Mouse (Mus musculus): ENCODE measurements at regions not wholly inside any gene's neighbourhood (a gene's known extent, or its start where the extent isn't known, plus 50 kb on each side); places are given as distances from the start of the nearest gene placed in this dataset.
A peak's percentile ranks its signal among the peaks of the same experiment; 100 is the strongest.

DNA sequence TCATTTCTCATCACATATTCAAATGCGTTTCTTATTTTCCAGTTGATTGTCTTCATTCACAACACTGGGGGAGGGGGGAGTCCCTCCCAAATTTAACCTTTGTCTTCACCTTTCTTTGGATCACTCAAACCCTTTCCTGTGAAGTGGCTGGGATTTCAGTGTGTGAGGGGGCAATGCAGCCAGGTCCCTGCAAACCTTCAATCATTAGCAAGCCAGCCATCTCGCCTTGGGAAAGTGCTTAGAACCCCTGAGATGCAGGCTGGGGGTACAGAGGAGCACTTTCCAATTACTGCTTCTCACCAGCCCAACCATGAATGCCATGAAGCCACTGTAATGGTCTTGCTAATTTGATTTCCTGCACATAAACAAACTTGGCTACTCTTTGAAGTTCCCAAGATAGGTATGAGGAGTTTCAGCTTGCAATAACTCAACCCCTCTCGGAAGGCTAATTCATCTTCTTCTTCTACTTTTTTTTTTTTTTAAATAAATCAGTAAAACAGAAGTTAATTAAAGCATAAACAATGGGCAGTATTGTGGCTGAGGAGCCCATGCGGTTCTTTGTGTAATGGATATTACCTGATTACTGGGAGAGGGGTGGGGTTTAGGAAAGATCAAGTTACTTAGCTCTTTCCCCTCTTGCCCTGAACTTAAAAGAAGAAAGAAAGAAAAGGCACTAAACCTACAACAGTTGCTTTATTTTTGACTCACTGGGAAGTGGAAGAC, 486.3 kb downstream of the 1700129C05Rik start:
- H3K27me3 ChIP-seq: no peaks in the 10 kb centered on the region
- H3K36me3 ChIP-seq: no peaks in the 10 kb centered on the region
- ATAC-seq (ENCODE audit: low FRiP score, low read depth): no peak
- peaks cover 31% of the 10 kb centered on the region for H3K4me1 ChIP-seq
- 0 out of 2 replicates have a peak overlapping the region, but pooled peaks have one; percentile 14 for H3K4me2 ChIP-seq (replicated peaks)
- H3K4me3 ChIP-seq: no peak overlapping the region
- H3K27ac ChIP-seq: peak overlapping the region; percentile 65; the same call in 1 of the 2 replicates
- no peaks in the 10 kb centered on the region for H3K9me3 ChIP-seq
- WGBS: 17% methylated on average over 4 of the region's 4 CpGs
- H3K9ac ChIP-seq: no peak overlapping the region

DNA sequence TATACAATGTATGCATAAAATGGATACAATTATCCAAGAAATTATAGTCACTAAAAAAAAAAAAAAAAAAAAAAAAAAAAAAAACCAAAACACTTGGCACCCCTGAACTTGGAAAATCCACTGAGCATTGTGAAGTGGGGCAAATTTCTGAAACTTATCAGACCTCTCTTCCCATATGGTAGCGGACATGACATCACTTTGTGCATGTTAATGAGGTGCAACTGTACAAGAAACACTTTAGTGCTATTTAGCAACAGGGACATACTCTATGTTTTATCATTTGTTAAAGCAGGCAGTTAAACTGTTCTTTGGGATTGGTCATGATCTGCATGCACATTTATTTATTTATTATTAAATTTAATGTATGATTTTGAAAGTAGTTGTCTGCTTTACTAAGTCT, 489.7 kb downstream of the 1700129C05Rik start:
- no peak for ATAC-seq (ENCODE audit: low FRiP score, low read depth)
- Histone ChIP-seq H3K27ac (no peak overlapping the region), H3K4me3 (no peak overlapping the region), H3K27me3 (no peaks in the 10 kb centered on the region), H3K36me3 (no peaks in the 10 kb centered on the region), H3K9me3 (no peaks in the 10 kb centered on the region), H3K9ac (no peak overlapping the region), H3K4me1 (peaks cover 30% of the 10 kb centered on the region), H3K4me2 (replicated peaks) (no peak overlapping the region)
- 84% methylated on average over 1 of the region's 1 CpGs for WGBS

DNA sequence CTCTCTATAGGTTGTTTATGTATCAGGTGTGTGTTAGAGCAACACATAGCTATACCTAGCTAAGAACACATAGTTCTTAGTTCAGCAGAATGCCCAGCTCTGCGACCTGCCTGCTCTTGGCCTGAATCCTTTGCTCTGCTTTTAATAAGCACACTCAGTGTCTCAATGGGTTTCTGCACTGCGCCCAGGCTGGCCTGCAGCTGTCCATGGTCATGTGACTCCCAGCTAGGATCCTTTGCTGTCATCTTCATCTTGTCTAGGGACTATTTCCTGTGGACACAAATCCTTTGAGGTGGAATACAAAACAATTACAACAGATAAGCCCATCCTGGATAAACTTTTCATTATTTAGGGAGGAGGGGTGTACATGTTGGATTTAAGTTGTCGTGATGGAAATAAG, 490.7 kb downstream of the 1700129C05Rik start:
- no peak for ATAC-seq (ENCODE audit: low FRiP score, low read depth)
- Histone ChIP-seq H3K27ac (no peak overlapping the region), H3K27me3 (no peaks in the 10 kb centered on the region)

DNA sequence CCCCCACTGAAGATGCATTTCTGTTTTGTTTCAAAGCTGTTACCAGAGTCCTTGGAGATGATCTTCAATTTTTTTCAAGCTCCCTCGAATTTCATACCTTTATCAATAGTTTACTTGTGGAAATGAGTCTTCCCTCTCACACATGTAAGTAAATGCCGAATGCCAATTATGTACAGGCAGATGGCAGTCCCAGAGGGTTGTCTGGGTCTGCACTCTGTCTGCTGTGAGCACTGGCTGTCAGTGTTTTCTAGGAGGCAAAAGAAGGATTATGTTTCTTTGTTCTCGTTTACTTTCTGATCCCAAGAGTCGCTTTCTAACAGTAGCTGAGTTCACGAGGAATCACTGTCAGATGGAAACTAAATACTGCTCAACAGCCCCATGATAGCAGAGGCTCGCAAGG, 491.5 kb downstream of the 1700129C05Rik start:
- H3K4me2 ChIP-seq (replicated peaks): no peak overlapping the region
- WGBS: 43% methylated on average over 6 of the region's 6 CpGs
- no peaks in the 10 kb centered on the region for H3K9me3 ChIP-seq
- no peaks in the 10 kb centered on the region for H3K27me3 ChIP-seq
- H3K27ac ChIP-seq: no peak overlapping the region
- no peak overlapping the region for H3K4me3 ChIP-seq
- H3K36me3 ChIP-seq: no peaks in the 10 kb centered on the region
- no peak for ATAC-seq (ENCODE audit: low FRiP score, low read depth)
- peaks cover 12% of the 10 kb centered on the region for H3K4me1 ChIP-seq
- no peak overlapping the region for H3K9ac ChIP-seq

More for the DNA sequence above, 490.7 kb downstream of the 1700129C05Rik start:
- no peak overlapping the region for H3K9ac ChIP-seq
- no peak overlapping the region for H3K4me3 ChIP-seq
- 59% methylated on average over 3 of the region's 3 CpGs for WGBS
- H3K4me1 ChIP-seq: peaks cover 20% of the 10 kb centered on the region
- H3K4me2 ChIP-seq (replicated peaks): no peak overlapping the region
- H3K36me3 ChIP-seq: no peaks in the 10 kb centered on the region
- no peaks in the 10 kb centered on the region for H3K9me3 ChIP-seq

DNA sequence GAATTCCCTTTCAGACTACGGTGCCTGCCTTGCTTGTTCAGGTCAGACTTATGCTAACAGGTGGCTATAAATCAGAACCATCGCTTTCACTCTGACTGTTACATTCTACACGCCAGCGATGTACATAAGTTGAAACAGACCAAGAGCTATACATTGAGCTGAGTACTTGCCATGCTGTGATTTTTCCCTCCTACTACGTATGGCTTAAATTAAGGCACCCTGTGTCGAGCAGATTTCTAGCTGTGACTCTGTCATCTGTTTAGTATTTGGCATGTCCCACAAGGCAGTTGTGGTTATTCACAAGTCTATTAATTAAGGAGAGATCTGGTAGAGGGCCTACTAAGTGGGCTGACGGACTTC, 504.4 kb downstream of the 1700129C05Rik start:
- Histone ChIP-seq H3K9ac (no peak overlapping the region), H3K4me2 (replicated peaks) (peak overlapping the region; percentile 14; the same call in 1 of the 2 replicates), H3K36me3 (no peaks in the 10 kb centered on the region), H3K27me3 (peaks cover 17% of the 10 kb centered on the region; the same call in 1 of the 2 replicates), H3K4me1 (peaks cover 15% of the 10 kb centered on the region), H3K9me3 (no peaks in the 10 kb centered on the region), H3K4me3 (no peak overlapping the region), H3K27ac (no peak overlapping the region)
- ATAC-seq (ENCODE audit: low FRiP score, low read depth): peak; percentile 81
- 15% methylated on average over 7 of the region's 7 CpGs for WGBS

DNA sequence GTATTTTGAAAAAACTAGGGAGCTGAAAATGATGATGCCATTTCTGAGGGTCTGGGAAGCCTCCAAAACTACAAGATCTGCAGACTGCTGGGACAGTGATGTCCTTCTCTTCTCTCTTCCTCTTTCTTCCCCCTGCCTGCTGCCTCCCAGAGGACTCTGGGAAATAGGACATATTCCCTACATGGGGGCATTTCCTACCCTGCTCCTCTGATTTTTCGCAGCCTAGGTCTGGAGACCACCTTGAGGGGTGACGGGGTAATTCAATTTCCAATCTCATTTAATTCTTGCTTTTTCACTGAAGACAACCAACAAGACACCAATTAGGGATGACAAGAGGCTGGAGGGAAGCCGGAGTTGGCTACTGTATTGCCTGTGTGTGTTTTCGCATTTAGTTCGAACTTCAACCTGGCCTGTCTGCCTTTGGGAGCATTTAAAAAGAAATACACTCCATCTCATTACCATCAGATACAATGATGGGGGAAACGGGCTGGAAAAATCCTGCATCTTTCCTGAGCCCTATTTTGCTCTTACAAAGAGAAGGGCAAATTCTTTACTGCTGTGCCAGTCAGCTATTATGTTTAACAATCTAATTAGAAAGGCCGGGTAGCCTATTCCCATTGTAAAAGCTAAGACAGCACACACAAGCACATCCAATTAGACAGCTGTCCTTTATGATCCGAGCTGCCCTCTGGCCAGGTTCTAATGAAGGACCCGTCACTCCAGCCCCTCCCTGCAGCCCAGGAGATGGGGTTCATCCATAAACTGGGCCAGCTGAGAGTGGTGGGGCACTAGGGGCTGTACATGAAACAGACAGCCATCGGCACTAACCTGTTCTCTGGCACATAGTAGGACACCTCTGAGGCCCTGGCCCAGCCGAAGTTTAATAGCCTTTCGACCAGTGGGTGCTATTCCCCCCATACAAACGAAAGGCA, 505.0 kb downstream of the 1700129C05Rik start:
- no peaks in the 10 kb centered on the region for H3K9me3 ChIP-seq
- no peak overlapping the region for H3K4me3 ChIP-seq
- 25% methylated on average over 13 of the region's 13 CpGs for WGBS
- H3K4me1 ChIP-seq: peaks cover 15% of the 10 kb centered on the region
- peak; percentile 66; the same call in 1 of the 2 replicates for ATAC-seq (ENCODE audit: low FRiP score, low read depth)
- no peak overlapping the region for H3K27ac ChIP-seq
- H3K27me3 ChIP-seq: peaks cover 17% of the 10 kb centered on the region; the same call in 1 of the 2 replicates
- no peak overlapping the region for H3K9ac ChIP-seq
- no peaks in the 10 kb centered on the region for H3K36me3 ChIP-seq
- H3K4me2 ChIP-seq (replicated peaks): peak overlapping the region; percentile 14; the same call in 1 of the 2 replicates

DNA sequence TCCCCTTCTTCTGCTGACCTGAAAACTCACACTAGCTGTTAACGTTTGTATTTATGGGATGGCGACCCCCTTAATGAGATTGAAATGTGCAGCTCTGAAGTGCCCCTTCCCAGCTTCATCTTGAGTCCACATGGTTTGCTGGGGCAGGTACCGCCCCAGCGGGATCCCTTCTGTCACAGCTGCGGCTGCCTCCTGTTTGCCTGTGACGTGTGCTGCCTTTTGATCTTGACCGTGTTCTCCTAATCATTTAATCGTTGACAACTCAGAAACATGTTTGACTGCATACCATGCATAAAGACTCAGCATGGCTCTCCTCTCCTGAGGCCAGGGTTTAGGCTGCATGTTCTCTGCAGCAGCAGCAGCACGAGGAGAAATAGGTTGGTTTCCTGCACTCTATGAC, 511.5 kb downstream of the 1700129C05Rik start:
- H3K9ac ChIP-seq: no peak overlapping the region
- peaks cover 15% of the 10 kb centered on the region for H3K4me1 ChIP-seq
- H3K4me3 ChIP-seq: no peak overlapping the region
- 9% methylated on average over 9 of the region's 9 CpGs for WGBS
- no peaks in the 10 kb centered on the region for H3K9me3 ChIP-seq
- no peak overlapping the region for H3K27ac ChIP-seq
- peaks cover 9% of the 10 kb centered on the region; the same call in 1 of the 2 replicates for H3K27me3 ChIP-seq
- ATAC-seq (ENCODE audit: low FRiP score, low read depth): no peak; the same call in 1 of the 2 replicates
- H3K4me2 ChIP-seq (replicated peaks): peak overlapping the region; percentile 20; the same call in 1 of the 2 replicates
- no peaks in the 10 kb centered on the region for H3K36me3 ChIP-seq

DNA sequence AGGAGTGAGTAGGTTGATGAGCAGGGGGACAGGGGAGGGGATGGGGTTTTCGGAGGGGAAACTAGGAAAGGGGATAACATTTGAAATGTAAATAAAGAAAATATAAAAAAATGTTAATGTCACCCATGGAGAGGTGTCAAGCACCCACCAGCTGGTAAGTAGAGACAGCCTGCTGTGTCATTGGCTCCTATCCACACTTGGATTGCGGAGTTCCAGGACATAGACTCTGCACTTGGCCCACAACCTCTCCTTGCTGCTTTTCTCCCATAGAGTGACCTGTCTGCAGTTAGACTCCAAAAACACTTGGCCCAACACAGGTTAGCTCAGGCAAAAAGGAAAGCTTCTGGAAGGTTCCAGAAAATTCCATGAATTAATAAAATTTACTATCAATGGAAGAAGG, 514.4 kb downstream of the 1700129C05Rik start:
- no peaks in the 10 kb centered on the region for H3K36me3 ChIP-seq
- H3K9ac ChIP-seq: no peak overlapping the region
- H3K9me3 ChIP-seq: no peaks in the 10 kb centered on the region
- H3K4me1 ChIP-seq: peaks cover 12% of the 10 kb centered on the region
- H3K4me2 ChIP-seq (replicated peaks): no peak overlapping the region
- WGBS: 94% methylated on average over 2 of the region's 2 CpGs
- peaks cover 4% of the 10 kb centered on the region; the same call in 1 of the 2 replicates for H3K27me3 ChIP-seq
- no peak overlapping the region for H3K27ac ChIP-seq
- H3K4me3 ChIP-seq: no peak overlapping the region
- ATAC-seq (ENCODE audit: low FRiP score, low read depth): no peak

DNA sequence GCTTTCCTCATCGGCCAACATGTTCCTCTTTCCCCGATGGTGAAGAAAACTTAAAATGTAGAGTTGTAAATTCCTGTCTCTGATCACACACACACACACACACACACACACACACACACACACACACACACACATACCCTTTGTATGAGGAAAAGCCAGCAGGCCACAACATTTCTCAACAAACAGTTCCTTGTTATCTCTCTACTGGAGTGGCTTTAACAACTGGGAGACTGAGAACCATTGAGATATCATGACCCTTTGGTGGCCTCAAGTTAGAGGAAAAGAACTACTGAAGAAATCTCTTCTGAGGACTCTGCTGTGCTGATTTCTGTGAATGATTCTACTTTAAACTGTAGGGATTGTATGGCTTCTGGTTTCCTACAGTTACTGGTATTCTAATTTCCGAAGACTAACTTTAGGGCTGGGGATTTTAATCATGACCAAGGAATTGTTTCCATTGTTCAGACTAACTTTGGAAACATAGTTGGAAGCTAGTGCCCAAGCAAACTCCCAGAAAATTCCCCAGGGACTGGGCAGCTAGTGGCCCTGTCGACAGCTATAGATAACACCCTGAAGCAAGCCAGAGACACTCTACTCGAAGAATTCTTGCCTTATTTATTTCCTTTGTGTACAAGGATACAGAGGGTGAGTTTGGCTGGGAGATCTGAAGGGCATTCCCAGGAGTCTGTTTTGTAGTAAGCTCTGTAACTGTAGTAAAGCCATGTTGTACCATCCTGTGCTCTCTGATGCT, 516.0 kb downstream of the 1700129C05Rik start:
- no peaks in the 10 kb centered on the region for H3K9me3 ChIP-seq
- H3K4me3 ChIP-seq: no peak overlapping the region
- peaks cover 4% of the 10 kb centered on the region; the same call in 1 of the 2 replicates for H3K27me3 ChIP-seq
- no peak overlapping the region for H3K27ac ChIP-seq
- H3K4me2 ChIP-seq (replicated peaks): no peak overlapping the region
- H3K36me3 ChIP-seq: no peaks in the 10 kb centered on the region
- 61% methylated on average over 5 of the region's 5 CpGs for WGBS
- no peak for ATAC-seq (ENCODE audit: low FRiP score, low read depth)
- H3K4me1 ChIP-seq: peaks cover 12% of the 10 kb centered on the region
- no peak overlapping the region for H3K9ac ChIP-seq

DNA sequence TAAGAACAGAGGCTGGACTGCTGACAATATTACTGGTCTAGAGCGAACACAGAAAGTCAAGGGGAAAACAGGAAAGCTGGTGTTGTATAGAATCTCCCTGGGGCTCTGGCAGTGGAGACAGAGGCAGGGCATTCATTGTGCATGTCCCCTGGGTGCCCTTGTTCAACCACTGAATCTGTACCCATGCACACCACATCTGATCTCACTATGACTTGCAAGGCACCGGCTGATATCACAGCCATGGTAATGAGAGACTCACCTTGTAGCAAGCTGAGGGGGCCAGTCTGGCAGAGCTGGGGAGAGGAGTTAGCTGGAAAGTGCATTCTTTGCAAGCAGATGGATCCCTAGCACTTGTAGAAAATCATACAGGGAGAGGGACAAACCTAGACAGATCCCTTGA, 522.5 kb downstream of the 1700129C05Rik start:
- H3K36me3 ChIP-seq: no peaks in the 10 kb centered on the region

DNA sequence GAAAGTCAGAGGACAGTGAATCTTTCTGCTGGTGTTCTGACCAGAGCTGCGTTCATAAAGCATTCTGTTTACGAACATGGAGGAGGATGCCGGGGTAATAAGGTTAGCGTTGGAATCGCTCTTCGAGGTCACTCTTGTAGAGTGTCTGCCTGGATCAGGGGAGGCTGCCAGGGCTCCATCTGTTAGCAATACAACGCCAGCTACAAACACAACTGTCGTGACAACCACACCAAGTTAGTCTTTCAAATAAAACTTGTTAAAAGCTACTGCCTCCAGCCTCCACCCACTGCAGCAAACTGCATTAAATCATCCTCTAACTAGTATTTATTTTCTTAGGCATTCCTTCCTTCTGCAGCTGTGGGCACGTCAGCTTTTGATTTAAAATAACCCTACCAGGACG, 525.0 kb downstream of the 1700129C05Rik start:
- Histone ChIP-seq H3K27me3 (no peaks in the 10 kb centered on the region), H3K4me1 (peaks cover 11% of the 10 kb centered on the region), H3K4me3 (no peak overlapping the region), H3K9ac (no peak overlapping the region), H3K4me2 (replicated peaks) (peak overlapping the region; percentile 23), H3K36me3 (no peaks in the 10 kb centered on the region), H3K27ac (no peak overlapping the region), H3K9me3 (no peaks in the 10 kb centered on the region)
- ATAC-seq (ENCODE audit: low FRiP score, low read depth): no peak
- 15% methylated on average over 10 of the region's 10 CpGs for WGBS

More for the DNA sequence above, 522.5 kb downstream of the 1700129C05Rik start:
- no peak overlapping the region for H3K9ac ChIP-seq
- no peak overlapping the region for H3K27ac ChIP-seq
- peaks cover 11% of the 10 kb centered on the region for H3K4me1 ChIP-seq
- ATAC-seq (ENCODE audit: low FRiP score, low read depth): no peak
- H3K4me2 ChIP-seq (replicated peaks): no peak overlapping the region
- no peak overlapping the region for H3K4me3 ChIP-seq
- H3K9me3 ChIP-seq: no peaks in the 10 kb centered on the region
- WGBS: 88% methylated on average over 2 of the region's 2 CpGs
- no peaks in the 10 kb centered on the region for H3K27me3 ChIP-seq

Measured in limb, embryonic 13.5 days (tissue).